Mouse (Mus musculus): ENCODE results near the gene Mapk11. TPM values are rescaled to one million over a fixed set of nuclear protein-coding genes. Genes with fewer than 3 reads are reported as not detected.

Mapk11 gene
- total and polyA plus RNA-seq, 2 experiments from 2014 or later, result 19.3 to 34.8 TPM

DNA sequence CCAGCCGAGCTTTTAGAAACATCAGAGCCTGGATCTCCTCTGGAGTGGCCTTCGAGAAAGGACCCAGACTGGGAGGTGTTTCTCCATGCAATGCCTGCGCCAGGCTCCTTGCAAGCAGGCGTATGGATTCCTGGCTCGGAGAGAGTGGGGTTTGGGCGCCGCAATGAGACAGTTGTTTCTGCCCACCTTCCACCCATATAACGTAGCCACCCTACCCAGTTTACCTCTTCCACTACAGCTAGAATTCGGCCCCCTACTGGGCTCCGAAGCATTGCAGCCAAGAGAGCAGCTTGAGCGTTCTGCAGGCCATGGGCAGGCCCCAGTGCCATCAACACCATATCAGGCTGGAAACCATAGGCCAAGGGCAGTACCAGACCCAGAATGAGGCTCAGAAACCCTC is 25.8 kb downstream of the Mapk11 start:
- no peaks in the 10 kb centered on the region for H3K9me3 ChIP-seq (ENCODE audit: low read length)
- H3K27ac ChIP-seq (ENCODE audit: low read depth, low read length), result peak overlapping the region; percentile 87
- peak overlapping the region; percentile 79 for H3K4me3 ChIP-seq (ENCODE audit: low read depth, low read length)
- H3K9ac ChIP-seq (replicated peaks; ENCODE audit: low read length, poor library complexity, severe bottlenecking), result peak overlapping the region; percentile 81
- DNase-seq (ENCODE audit: low spot score), result peak; percentile 64
- H3K27me3 ChIP-seq (ENCODE audit: insufficient read depth, low read length), result no peaks in the 10 kb centered on the region
- H3K36me3 ChIP-seq (ENCODE audit: insufficient read depth, low read length), result peaks cover 3% of the 10 kb centered on the region; the same call in 1 of the 2 replicates
- ATAC-seq (ENCODE audit: low FRiP score), result peak; percentile 33; the same call in 1 of the 2 replicates
- peak; percentile 65 for TF ChIP-seq CTCF (IDR thresholded peaks at IDR 0.05)
- WGBS, result 36% methylated on average over 11 of the region's 11 CpGs
- peaks cover 17% of the 10 kb centered on the region for H3K4me1 ChIP-seq (ENCODE audit: insufficient read depth, low read length)
- H3K4me2 ChIP-seq (ENCODE audit: low read depth, low read length, poor library complexity, severe bottlenecking), result peak overlapping the region; percentile 83

DNA sequence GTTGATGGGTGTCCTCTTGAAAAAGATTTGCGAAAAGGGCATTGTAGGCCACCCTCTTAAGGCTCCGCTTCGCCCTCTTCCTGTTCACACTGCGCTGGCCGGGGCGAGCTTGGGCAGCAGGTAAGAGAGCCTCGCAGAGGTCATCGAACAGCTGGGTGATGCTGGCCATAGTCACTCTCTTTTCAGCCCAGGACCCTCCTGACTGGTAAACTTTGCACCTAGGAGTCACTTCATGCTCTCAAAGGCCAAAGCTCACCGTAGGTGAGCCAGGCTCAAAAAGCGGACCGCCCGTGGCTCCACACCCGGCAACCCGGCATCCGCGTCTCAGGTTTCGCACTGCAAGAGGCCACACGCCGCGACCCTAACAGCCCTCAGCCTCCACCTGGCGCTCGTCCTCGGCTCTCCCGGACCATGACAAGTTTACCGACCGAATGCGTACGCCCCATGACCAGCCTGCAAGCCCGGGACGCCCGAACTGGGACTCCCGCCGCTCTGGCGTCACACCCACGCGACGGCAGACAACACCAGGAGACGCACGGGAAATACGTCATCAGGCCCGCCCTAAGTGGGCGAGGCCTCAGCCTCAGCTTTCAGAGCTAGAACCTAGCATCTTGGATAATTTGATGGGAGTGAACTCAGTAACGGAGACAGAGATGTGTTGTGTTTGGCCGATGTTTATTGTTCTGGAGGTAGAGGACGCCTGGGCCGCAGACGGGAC is 26.6 kb downstream of the Mapk11 start, which contains the start of gene Tubgcp6:
TSS of gene Tubgcp6 (minus strand) at position 464 of the 718 bp plus-strand sequence.
- peak within 1 kb of the TSS; percentile 79 for H3K4me3 ChIP-seq (ENCODE audit: low read depth, low read length)

DNA sequence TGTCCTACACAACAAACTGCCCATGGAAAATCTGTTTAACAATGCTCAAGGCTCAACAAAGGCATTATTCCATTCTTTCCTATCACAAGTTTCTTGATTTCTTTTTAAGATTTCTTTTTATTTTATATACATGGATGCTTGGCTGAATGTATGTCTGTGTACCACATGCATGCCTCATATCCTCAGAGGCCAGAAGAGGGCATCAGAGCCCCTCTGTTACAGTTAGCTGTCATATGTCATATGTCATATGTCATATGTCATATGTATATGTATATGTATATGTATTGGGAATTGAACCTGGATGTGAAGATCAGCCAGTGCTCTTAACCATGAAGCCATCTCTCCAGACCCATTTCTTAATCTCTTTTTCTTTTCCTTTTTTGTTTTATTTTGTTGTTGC is 31.4 kb downstream of the Mapk11 start:
- TF ChIP-seq CTCF (IDR thresholded peaks at IDR 0.05), result peak; percentile 65
- DNase-seq (ENCODE audit: low spot score), result no peak

More for the DNA sequence above, 26.6 kb downstream of the Mapk11 start, which contains the start of gene Tubgcp6:
- DNase-seq (ENCODE audit: low spot score) (peak; percentile 97), ATAC-seq (ENCODE audit: low FRiP score) (peak; percentile 80)
- H3K27ac ChIP-seq (ENCODE audit: low read depth, low read length), result peak within 1 kb of the TSS; percentile 87
- H3K36me3 ChIP-seq (ENCODE audit: insufficient read depth, low read length), result peaks cover 6% of the 10 kb centered on the region
- no peaks in the 10 kb centered on the region for H3K9me3 ChIP-seq (ENCODE audit: low read length)
- no peaks in the 10 kb centered on the region for H3K27me3 ChIP-seq (ENCODE audit: insufficient read depth, low read length)
- H3K4me2 ChIP-seq (ENCODE audit: low read depth, low read length, poor library complexity, severe bottlenecking), result peak within 1 kb of the TSS; percentile 83
- peak within 1 kb of the TSS; percentile 81 for H3K9ac ChIP-seq (replicated peaks; ENCODE audit: low read length, poor library complexity, severe bottlenecking)
- WGBS, result under 1% methylated on average over 47 of the region's 47 CpGs
- peaks cover 13% of the 10 kb centered on the region for H3K4me1 ChIP-seq (ENCODE audit: insufficient read depth, low read length)
- TF ChIP-seq CTCF (IDR thresholded peaks at IDR 0.05), result no peak

DNA sequence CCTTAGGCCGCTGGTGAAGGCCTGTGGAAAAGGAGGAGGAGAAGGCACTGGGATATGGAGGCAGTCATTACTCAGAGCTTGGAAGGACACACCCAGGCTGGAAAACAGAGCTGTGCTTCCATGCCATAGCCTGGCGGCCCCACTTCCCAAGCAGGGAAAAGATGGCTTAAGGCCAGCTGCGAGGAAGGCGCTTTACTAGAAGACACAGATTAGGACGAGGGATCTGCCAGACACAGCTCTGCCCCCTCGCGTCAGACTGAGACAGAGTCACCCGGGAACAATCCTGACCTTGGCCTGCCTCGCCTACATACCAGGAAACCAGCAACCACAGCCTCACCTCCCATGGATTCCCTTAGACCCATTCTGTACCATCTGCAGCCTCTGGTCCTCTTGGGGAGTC is 39.3 kb downstream of the Mapk11 start:
- Histone ChIP-seq H3K27ac (ENCODE audit: low read depth, low read length) (no peak overlapping the region), H3K4me3 (ENCODE audit: low read depth, low read length) (no peak overlapping the region), H3K36me3 (ENCODE audit: insufficient read depth, low read length) (peaks cover 66% of the 10 kb centered on the region), H3K4me2 (ENCODE audit: low read depth, low read length, poor library complexity, severe bottlenecking) (no peak overlapping the region), H3K9ac (replicated peaks; ENCODE audit: low read length, poor library complexity, severe bottlenecking) (no peak overlapping the region), H3K27me3 (ENCODE audit: insufficient read depth, low read length) (no peaks in the 10 kb centered on the region), H3K4me1 (ENCODE audit: insufficient read depth, low read length) (no peaks in the 10 kb centered on the region), H3K9me3 (ENCODE audit: low read length) (no peaks in the 10 kb centered on the region)
- no peak for ATAC-seq (ENCODE audit: low FRiP score)
- TF ChIP-seq CTCF (IDR thresholded peaks at IDR 0.05), result no peak
- no peak for DNase-seq (ENCODE audit: low spot score)
- 90% methylated on average over 8 of the region's 9 CpGs for whole genome bisulfite sequencing

More for the DNA sequence above, 31.4 kb downstream of the Mapk11 start:
- Histone ChIP-seq H3K27me3 (ENCODE audit: insufficient read depth, low read length) (no peaks in the 10 kb centered on the region), H3K27ac (ENCODE audit: low read depth, low read length) (no peak overlapping the region), H3K4me3 (ENCODE audit: low read depth, low read length) (no peak overlapping the region), H3K9me3 (ENCODE audit: low read length) (no peaks in the 10 kb centered on the region), H3K9ac (replicated peaks; ENCODE audit: low read length, poor library complexity, severe bottlenecking) (no peak overlapping the region), H3K36me3 (ENCODE audit: insufficient read depth, low read length) (peaks cover 21% of the 10 kb centered on the region), H3K4me1 (ENCODE audit: insufficient read depth, low read length) (0 out of 2 replicates have a peak, but pooled peaks cover 2% of the 10 kb centered on the region), H3K4me2 (ENCODE audit: low read depth, low read length, poor library complexity, severe bottlenecking) (no peak overlapping the region)
- no peak for ATAC-seq (ENCODE audit: low FRiP score)

DNA sequence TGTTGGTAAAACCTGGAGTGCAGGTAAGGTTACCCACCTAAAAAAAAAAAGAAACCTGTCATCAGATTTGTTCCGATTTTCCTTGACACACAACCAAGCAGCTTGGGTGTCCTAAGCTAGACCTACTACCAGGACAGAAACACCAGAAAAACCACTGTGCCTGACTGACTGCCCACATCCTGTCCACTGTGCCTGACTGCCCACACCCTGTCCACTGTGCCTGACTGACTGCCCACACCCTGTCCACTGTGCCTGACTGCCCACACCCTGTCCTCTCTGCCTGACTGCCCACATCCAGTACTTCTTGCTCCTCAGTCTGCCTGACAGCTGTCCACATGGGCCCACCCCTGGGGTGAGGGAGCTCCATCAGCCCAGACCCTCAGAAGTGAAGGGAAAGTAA is 42.5 kb downstream of the Mapk11 start:
- no peak overlapping the region for H3K9ac ChIP-seq (replicated peaks; ENCODE audit: low read length, poor library complexity, severe bottlenecking)
- H3K36me3 ChIP-seq (ENCODE audit: insufficient read depth, low read length), result peaks cover 86% of the 10 kb centered on the region
- H3K4me2 ChIP-seq (ENCODE audit: low read depth, low read length, poor library complexity, severe bottlenecking), result no peak overlapping the region
- no peaks in the 10 kb centered on the region for H3K9me3 ChIP-seq (ENCODE audit: low read length)
- H3K4me3 ChIP-seq (ENCODE audit: low read depth, low read length), result no peak overlapping the region
- WGBS, result 88% methylated on average over 1 of the region's 1 CpGs
- H3K27ac ChIP-seq (ENCODE audit: low read depth, low read length), result no peak overlapping the region
- no peak for TF ChIP-seq CTCF (IDR thresholded peaks at IDR 0.05)
- no peaks in the 10 kb centered on the region for H3K27me3 ChIP-seq (ENCODE audit: insufficient read depth, low read length)
- H3K4me1 ChIP-seq (ENCODE audit: insufficient read depth, low read length), result no peaks in the 10 kb centered on the region
- no peak for DNase-seq (ENCODE audit: low spot score)
- ATAC-seq (ENCODE audit: low FRiP score), result no peak

DNA sequence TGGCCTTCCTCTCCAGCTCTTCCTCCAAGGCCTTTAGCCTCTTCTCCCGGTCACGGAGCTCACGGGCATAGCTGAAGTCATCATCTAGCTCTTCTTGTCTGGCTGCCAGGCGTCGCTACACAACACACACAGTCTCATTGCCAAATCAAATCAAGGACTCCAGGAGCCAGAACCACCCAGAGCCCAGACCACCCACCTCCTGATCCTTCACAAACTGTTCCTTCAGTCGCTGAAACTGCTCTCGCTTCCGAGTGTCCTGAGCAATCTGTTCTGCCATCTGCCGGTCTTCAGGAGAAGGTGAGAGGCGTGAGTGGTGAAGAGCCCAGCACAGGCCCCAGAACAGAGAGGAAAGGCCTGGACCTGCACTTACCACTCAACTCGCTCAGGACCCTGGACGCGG is 43.4 kb downstream of the Mapk11 start:
- no peak for TF ChIP-seq CTCF (IDR thresholded peaks at IDR 0.05)
- Histone ChIP-seq H3K4me1 (ENCODE audit: insufficient read depth, low read length) (no peaks in the 10 kb centered on the region), H3K27me3 (ENCODE audit: insufficient read depth, low read length) (no peaks in the 10 kb centered on the region), H3K9ac (replicated peaks; ENCODE audit: low read length, poor library complexity, severe bottlenecking) (no peak overlapping the region), H3K36me3 (ENCODE audit: insufficient read depth, low read length) (peaks cover 88% of the 10 kb centered on the region), H3K4me3 (ENCODE audit: low read depth, low read length) (no peak overlapping the region), H3K4me2 (ENCODE audit: low read depth, low read length, poor library complexity, severe bottlenecking) (no peak overlapping the region), H3K9me3 (ENCODE audit: low read length) (no peaks in the 10 kb centered on the region), H3K27ac (ENCODE audit: low read depth, low read length) (no peak overlapping the region)
- 92% methylated on average over 13 of the region's 13 CpGs for WGBS
- DNase-seq (ENCODE audit: low spot score) (no peak), ATAC-seq (ENCODE audit: low FRiP score) (no peak)

Data from midbrain, postnatal 0 days (tissue).